ENCODE assay signal across 18 mouse cellular contexts in the genomic region with DNA sequence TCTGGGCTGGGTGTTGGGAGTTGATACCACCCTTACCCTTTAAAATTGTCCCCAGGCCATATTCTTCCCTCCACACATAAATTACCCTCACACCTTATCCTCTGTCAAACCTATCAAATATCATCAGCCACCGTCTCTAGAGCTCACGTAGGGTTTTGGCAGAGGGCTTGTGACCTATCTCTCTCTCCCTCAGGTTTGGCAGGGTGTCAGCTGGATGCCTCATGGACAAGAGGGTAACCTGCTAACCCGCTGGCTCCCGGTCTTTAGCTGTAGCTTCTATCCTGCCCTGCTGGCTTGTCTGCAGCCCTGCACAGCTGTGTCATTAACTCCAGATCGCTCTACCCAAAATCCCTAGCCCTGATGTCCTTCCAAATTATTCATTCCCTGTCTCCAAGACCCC. TPM values are rescaled to one million over a fixed set of nuclear protein-coding genes. Genes with fewer than 3 reads are reported as not detected.
DNase-seq lines count a peak whose midpoint lies in the region; ATAC-seq and TF ChIP-seq lines count a peak whose summit lies in the region.
"Had no signal": no experiment of that assay in that cellular context is flagged by ENCODE, and none has a peak within 500 bp of the region (broad histone marks: within the 10 kb centered on the region; RNA-seq: fewer than 3 reads in every experiment).

No protein-coding gene starts in this region.

- no peaks in the 10 kb centered on the region for H3K9me3 ChIP-seq in heart, postnatal 0 days (replicated peaks; ENCODE audit: control insufficient read depth, low read length)
- H3K9me3 ChIP-seq: forebrain, embryonic 12.5 days; hindbrain, embryonic 15.5 days had no signal

- WGBS in heart, postnatal 0 days, result 48% methylated on average over 5 of the region's 5 CpGs

- TF ChIP-seq CTCF in heart, postnatal 0 days (IDR thresholded peaks at IDR 0.05; ENCODE audit: low read depth), result no peak

- H3K27ac ChIP-seq in heart, postnatal 0 days (ENCODE audit: low read depth), result 0 out of 2 replicates have a peak overlapping the region, but pooled peaks have one; percentile 1
- H3K27ac ChIP-seq: forebrain, embryonic 12.5 days; hindbrain, embryonic 15.5 days; liver, embryonic 14.5 days; stomach, postnatal 0 days had no signal

- H3K9ac ChIP-seq in heart, postnatal 0 days (replicated peaks; ENCODE audit: low read depth, low read length), result no peak overlapping the region
- H3K9ac ChIP-seq: forebrain, embryonic 12.5 days; hindbrain, embryonic 15.5 days; liver, embryonic 14.5 days had no signal

- H3K4me1 ChIP-seq in heart, postnatal 0 days (ENCODE audit: control insufficient read depth, insufficient read depth), result peaks cover 19% of the 10 kb centered on the region; the same call in 1 of the 2 replicates
- H3K4me1 ChIP-seq: hindbrain, embryonic 15.5 days had no signal

- H3K4me2 ChIP-seq in heart, postnatal 0 days (ENCODE audit: low read depth, low read length), result no peak overlapping the region
- H3K4me2 ChIP-seq: forebrain, embryonic 12.5 days; hindbrain, embryonic 15.5 days had no signal

- no peaks in the 10 kb centered on the region for H3K36me3 ChIP-seq in heart, postnatal 0 days (replicated peaks; ENCODE audit: control insufficient read depth, insufficient read depth, low read length)
- H3K36me3 ChIP-seq: forebrain, embryonic 12.5 days; hindbrain, embryonic 15.5 days had no signal

- no peak for DNase-seq in cerebellum, adult 8-10 months
- peak; percentile 43 for DNase-seq in testis, postnatal 10 days (ENCODE audit: low spot score)
- DNase-seq in testis, postnatal 14 days (ENCODE audit: low spot score), result no peak
- DNase-seq in heart, postnatal 0 days (ENCODE audit: low spot score), result peak; percentile 38
- DNase-seq in Muller cell, postnatal 12 days (ENCODE audit: inconsistent ontology term), result no peak
- DNase-seq in ovary, postnatal 36 days (ENCODE audit: low spot score), result no peak
- no peak for DNase-seq in adipocyte (ENCODE audit: low spot score)
- DNase-seq: kidney, adult 2 months; lung, postnatal 14 days; right cerebral cortex, postnatal 4 days had no signal

- H3K27me3 ChIP-seq in heart, postnatal 0 days (ENCODE audit: control insufficient read depth, insufficient read depth, low read length), result no peaks in the 10 kb centered on the region
- H3K27me3 ChIP-seq: forebrain, embryonic 12.5 days; hindbrain, embryonic 15.5 days had no signal

- H3K4me3 ChIP-seq in heart, postnatal 0 days (ENCODE audit: low read depth, low read length), result no peak overlapping the region
- H3K4me3 ChIP-seq: forebrain, embryonic 12.5 days; hindbrain, embryonic 15.5 days had no signal

- ATAC-seq in cerebellum, adult (ENCODE audit: insufficient number of reproducible peaks, low FRiP score, low TSS enrichment), result peak; percentile 36; the same call in 1 of the 2 replicates
- peak; percentile 72 for ATAC-seq in heart, postnatal 0 days (ENCODE audit: insufficient read depth, low read depth)

- no peak for TF ChIP-seq EP300 in heart, postnatal 0 days (IDR thresholded peaks at IDR 0.05; ENCODE audit: low read depth)

RNA-seq across cellular contexts. Expression of a gene that starts 14.4 kb away (rescaled TPM):
- 0.58 TPM in 1 of 2 replicates, not detected in the other for total RNA-seq in heart, postnatal 0 days (2014; rRNA removed; ENCODE audit: low replicate concordance)
- polyA plus RNA-seq in heart, postnatal 0 days (2015; fragmentation: Nextera tagmentation; extraction: Ambion mirVana), result 0.26 and 0.55 TPM in 2 replicates
- total RNA-seq: adrenal gland, postnatal 36 days; gastrocnemius, postnatal 4 days had no signal
- polyA plus RNA-seq: embryonic facial prominence, embryonic 14.5 days; forebrain, embryonic 12.5 days; hindbrain, embryonic 15.5 days; liver, embryonic 14.5 days; stomach, postnatal 0 days had no signal

Comparison
In these comparisons a context has a peak if more than half of its experiments do, and no peak if none do; other contexts are left out.
1. DNase-seq: peak in testis, postnatal 10 days (single experiment) and heart, postnatal 0 days (single experiment); none in cerebellum, adult 8-10 months (single experiment), testis, postnatal 14 days (single experiment), Muller cell, postnatal 12 days (single experiment), ovary, postnatal 36 days (single experiment) and adipocyte (single experiment).